23 mouse cellular contexts compared by ENCODE assay signal in the genomic region with DNA sequence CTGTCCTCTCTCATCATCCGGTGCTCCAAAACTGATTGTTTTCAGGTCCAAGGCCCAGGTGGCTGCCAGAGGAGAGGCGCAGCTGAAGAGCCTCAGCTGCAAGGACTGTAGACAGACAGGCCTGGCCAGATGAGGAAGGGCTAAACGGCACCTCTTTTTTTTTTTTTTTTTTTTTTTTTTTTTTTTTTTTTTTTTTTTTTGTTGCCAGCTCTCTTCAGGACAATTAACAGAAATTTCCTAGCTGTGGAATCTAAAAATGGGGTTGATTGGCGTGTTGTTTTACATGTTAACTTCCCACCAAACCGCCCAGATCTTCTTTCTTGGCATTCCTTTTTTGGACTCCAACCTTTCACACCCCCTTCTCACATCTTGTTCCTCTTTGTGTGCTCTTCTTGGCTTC. TPM values are rescaled to one million over a fixed set of nuclear protein-coding genes. Genes with fewer than 3 reads are reported as not detected.
A peak's percentile ranks its signal among the peaks of the same experiment; 100 is the strongest.
DNase-seq lines count a peak whose midpoint lies in the region; ATAC-seq and TF ChIP-seq lines count a peak whose summit lies in the region.
"Had no signal": no experiment of that assay in that cellular context is flagged by ENCODE, and none has a peak within 500 bp of the region (broad histone marks: within the 10 kb centered on the region; RNA-seq: fewer than 3 reads in every experiment).

No protein-coding gene starts in this region.

- H3K27ac ChIP-seq in liver, postnatal 0 days (ENCODE audit: low read depth): no peak overlapping the region
- no peak overlapping the region for H3K27ac ChIP-seq in ES-E14 (ENCODE audit: insufficient read depth, low read depth, low read length, poor library complexity, severe bottlenecking)
- H3K27ac ChIP-seq in limb, embryonic 10.5 days: no peak overlapping the region
- H3K27ac ChIP-seq: embryonic facial prominence, embryonic 10.5 days; embryonic facial prominence, embryonic 13.5 days; forebrain, embryonic 12.5 days; forebrain, embryonic 15.5 days; heart, adult 2 months; heart, embryonic 10.5 days; heart, embryonic 13.5 days; hindbrain, embryonic 12.5 days had no signal

- in situ Hi-C loops in ES-E14 (cut with MboI; ENCODE audit: low sequenced_read_pairs in 2 of 2, unreplicated experiment in 2 of 2): no loop called here

- no peak for DNase-seq in liver, postnatal 0 days
- DNase-seq in liver: no peak
- no peak for DNase-seq in ES-E14 (ENCODE audit: low read depth, low spot score)
- peak; percentile 56 for DNase-seq in brain, adult 2 months (ENCODE audit: low read depth, low spot score)
- DNase-seq in layer of hippocampus, postnatal 14 days (ENCODE audit: low spot score in 2 of 2): no peak
- DNase-seq in limb, embryonic 10.5 days (ENCODE audit: low spot score): no peak
- DNase-seq: embryo, embryonic 11 days; gastrocnemius, postnatal 10 days; gastrocnemius, postnatal 36 days; heart, adult 2 months; heart, postnatal 14 days; heart, postnatal 4 days had no signal

- no peak for TF ChIP-seq CTCF in liver, postnatal 0 days (IDR thresholded peaks at IDR 0.05; ENCODE audit: low read depth)

- H3K4me3 ChIP-seq in liver, postnatal 0 days (ENCODE audit: low read depth, low read length): no peak overlapping the region
- no peak overlapping the region for H3K4me3 ChIP-seq in ES-E14 (ENCODE audit: insufficient read depth in 1 of 2, low read depth in 1 of 2, low read length in 2 of 2, poor library complexity in 1 of 2, severe bottlenecking in 1 of 2)
- H3K4me3 ChIP-seq in limb, embryonic 10.5 days: no peak overlapping the region
- H3K4me3 ChIP-seq: embryonic facial prominence, embryonic 10.5 days; embryonic facial prominence, embryonic 13.5 days; erythroblast, embryonic 14.5 days; forebrain, embryonic 12.5 days; forebrain, embryonic 15.5 days; heart, adult 2 months; heart, embryonic 10.5 days; heart, embryonic 13.5 days; hindbrain, embryonic 12.5 days had no signal

- H3K9ac ChIP-seq in liver, postnatal 0 days (replicated peaks): no peak overlapping the region
- H3K9ac ChIP-seq in ES-E14 (ENCODE audit: insufficient read depth, low read depth, low read length, poor library complexity, severe bottlenecking): no peak overlapping the region
- H3K9ac ChIP-seq: embryonic facial prominence, embryonic 13.5 days; forebrain, embryonic 12.5 days; forebrain, embryonic 15.5 days; heart, embryonic 13.5 days; hindbrain, embryonic 12.5 days had no signal

- TF ChIP-seq EP300 in liver, postnatal 0 days (IDR thresholded peaks at IDR 0.05; ENCODE audit: low read depth): no peak

- peak; percentile 8; the same call in 1 of the 2 replicates for ATAC-seq in liver, postnatal 0 days
- ATAC-seq: CD4-positive, CD25-positive, alpha-beta regulatory T cell, adult 4 months; forebrain, embryonic 15.5 days; hindbrain, embryonic 16.5 days had no signal

- H3K4me1 ChIP-seq in liver, postnatal 0 days (ENCODE audit: insufficient read depth): no peaks in the 10 kb centered on the region
- H3K4me1 ChIP-seq in ES-E14 (ENCODE audit: control insufficient read depth in 2 of 2, insufficient read depth in 2 of 2, low read length in 2 of 2, poor library complexity in 1 of 2): peaks cover 0 to 7% of the 10 kb centered on the region in 2 experiments; a peak in 1 of 4 replicates
- no peaks in the 10 kb centered on the region for H3K4me1 ChIP-seq in limb, embryonic 10.5 days
- H3K4me1 ChIP-seq: embryonic facial prominence, embryonic 10.5 days; embryonic facial prominence, embryonic 13.5 days; forebrain, embryonic 12.5 days; forebrain, embryonic 15.5 days; heart, embryonic 13.5 days; hindbrain, embryonic 12.5 days had no signal

- WGBS in liver, postnatal 0 days (ENCODE audit: insufficient replicate concordance): 61% methylated on average over 5 of the region's 5 CpGs
- 72% methylated on average over 5 of the region's 5 CpGs for WGBS in limb, embryonic 10.5 days

- H3K36me3 ChIP-seq in liver, postnatal 0 days (replicated peaks; ENCODE audit: insufficient read depth, low read length): no peaks in the 10 kb centered on the region
- no peaks in the 10 kb centered on the region for H3K36me3 ChIP-seq in ES-E14 (ENCODE audit: control insufficient read depth, insufficient read depth, low read length, poor library complexity, severe bottlenecking)
- H3K36me3 ChIP-seq in limb, embryonic 10.5 days: no peaks in the 10 kb centered on the region
- H3K36me3 ChIP-seq: embryonic facial prominence, embryonic 10.5 days; embryonic facial prominence, embryonic 13.5 days; forebrain, embryonic 12.5 days; forebrain, embryonic 15.5 days; G1E; heart, embryonic 10.5 days; heart, embryonic 13.5 days; hindbrain, embryonic 12.5 days had no signal

- no peaks in the 10 kb centered on the region for H3K27me3 ChIP-seq in liver, postnatal 0 days (ENCODE audit: insufficient read depth, low read length)
- peaks cover 80% of the 10 kb centered on the region for H3K27me3 ChIP-seq in limb, embryonic 10.5 days (ENCODE audit: low read depth, poor library complexity, severe bottlenecking)
- H3K27me3 ChIP-seq: forebrain, embryonic 15.5 days had no signal

- no peaks in the 10 kb centered on the region for H3K9me3 ChIP-seq in liver, postnatal 0 days (ENCODE audit: low read length)
- H3K9me3 ChIP-seq in ES-E14 (ENCODE audit: control insufficient read depth, insufficient read depth, low read depth, low read length): no peaks in the 10 kb centered on the region
- H3K9me3 ChIP-seq in limb, embryonic 10.5 days (replicated peaks): no peaks in the 10 kb centered on the region
- H3K9me3 ChIP-seq: embryonic facial prominence, embryonic 10.5 days; embryonic facial prominence, embryonic 13.5 days; forebrain, embryonic 12.5 days; forebrain, embryonic 15.5 days; G1E; heart, embryonic 10.5 days; heart, embryonic 13.5 days; hindbrain, embryonic 12.5 days had no signal

- no peak overlapping the region for H3K4me2 ChIP-seq in liver, postnatal 0 days (ENCODE audit: low read depth, low read length)
- H3K4me2 ChIP-seq: embryonic facial prominence, embryonic 13.5 days; forebrain, embryonic 12.5 days; forebrain, embryonic 15.5 days; heart, embryonic 13.5 days; hindbrain, embryonic 12.5 days had no signal

TF ChIP-seq in ES-E14, 5 proteins besides CTCF, POLR2A, EP300 and RAD21:
- TF ChIP-seq CHD2 (IDR thresholded peaks at IDR 0.05; ENCODE audit: low read depth, low read length) (no peak), ZNF384 (IDR thresholded peaks at IDR 0.05; ENCODE audit: low read depth, low read length) (peak; percentile 46; the same call in 1 of the 2 replicates)

RNA-seq across cellular contexts. Expression of a gene that starts 26.4 kb away (rescaled TPM):
- polyA plus RNA-seq in liver, postnatal 0 days (2015; fragmentation: Nextera tagmentation; extraction: Ambion mirVana): 19.2 and 20.2 TPM in 2 replicates
- 66.2 and 67.2 TPM in 2 replicates for total RNA-seq in ES-E14 (2012; rRNA removed)
- 10 to 100 TPM; 58.7 to 66.4 TPM for total RNA-seq in layer of hippocampus, postnatal 14 days (2021)
- 95.7 and 111 TPM in 2 replicates for polyA plus RNA-seq in limb, embryonic 10.5 days (2016; fragmentation: Nextera tagmentation; extraction: Ambion mirVana)
